Comparison of ENCODE assay signal across 19 mouse cellular contexts in the genomic region with DNA sequence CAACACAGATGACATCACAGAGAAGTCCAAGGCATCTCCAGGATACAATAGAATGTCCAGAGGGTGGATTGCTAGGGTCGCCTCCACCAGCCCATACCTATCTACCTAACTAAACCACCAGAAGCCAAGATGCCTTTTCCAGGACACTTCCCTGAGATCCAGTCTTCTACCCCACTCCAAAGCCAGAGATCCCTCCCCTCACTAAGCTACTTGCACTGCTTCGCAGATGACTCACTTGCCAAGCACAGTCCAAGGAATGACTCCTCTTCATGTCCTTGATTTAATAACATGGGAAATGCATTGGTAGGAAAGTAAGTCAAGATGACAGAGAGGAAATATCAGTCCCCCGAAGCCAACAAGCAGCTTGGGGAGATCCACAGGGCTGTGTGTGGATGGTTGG.
DNase-seq lines count a peak whose midpoint lies in the region; ATAC-seq lines count a peak whose summit lies in the region.
"Had no signal": no experiment of that assay in that cellular context is flagged by ENCODE, and none has a peak within 500 bp of the region (broad histone marks: within the 10 kb centered on the region; RNA-seq: fewer than 3 reads in every experiment).

No protein-coding gene starts in this region.

- ATAC-seq in frontal cortex, adult (ENCODE audit: low TSS enrichment) = peak; percentile 50; the same call in 1 of the 2 replicates
- ATAC-seq: CD4-positive, CD25-positive, alpha-beta regulatory T cell, adult 4 months; forebrain, embryonic 14.5 days; forebrain, embryonic 16.5 days had no signal

- DNase-seq in adrenal gland, adult (ENCODE audit: inconsistent age in 2 of 2, low spot score in 1 of 2) = peak; percentile 37 to 63
- no peak for DNase-seq in adrenal gland, postnatal 4 days (ENCODE audit: low spot score in 2 of 2)
- DNase-seq in adrenal gland, postnatal 14 days = peak; percentile 21
- DNase-seq in adrenal gland, adult 8-10 months = no peak
- no peak for DNase-seq in frontal cortex, postnatal 36 days (ENCODE audit: low spot score in 2 of 2)
- DNase-seq in NIH3T3 (ENCODE audit: low read depth) = peak; percentile 11
- DNase-seq: adrenal gland, postnatal 25 days; B cell, adult 2 months; cerebellum, adult 11 months; cerebellum, adult 18-20 months; cerebellum, adult 8-10 months; cerebellum, adult 9-11 months; cerebellum, postnatal 14 days; cerebellum, postnatal 36 days; embryo, embryonic 11 days had no signal

Comparison
In these comparisons a context has a peak if more than half of its experiments do, and no peak if none do; other contexts are left out.
1. DNase-seq: peak in adrenal gland, adult (2 of 2), adrenal gland, postnatal 14 days (single experiment) and NIH3T3 (single experiment); none in adrenal gland, postnatal 4 days (0 of 2), adrenal gland, adult 8-10 months (single experiment) and frontal cortex, postnatal 36 days (0 of 2).